Mouse (Mus musculus) gastrocnemius, postnatal 25 days (tissue): ENCODE results near the gene Pgm5. TPM values are rescaled to one million over a fixed set of nuclear protein-coding genes. Genes with fewer than 3 reads are reported as not detected.

Experiments
- DNase-seq: peaks from one replicate; pipeline ENCODE4 v3.0.0; 2022
- total RNA-seq, 2 experiments: library from RNA; stranded (reverse); gene quantifications; 1 replicate in 1 of 2; 2 replicates in 1 of 2; pipeline ENCODE4 v1.2.3; 2021

The Pgm5 gene
- total RNA-seq, 2 experiments from 2014 or later = 11.6 to 13.4 TPM

- DNase-seq = no peak
These were observed 199.3 kb downstream of the Pgm5 start for GRCm38 (mm10) chr19:24662346-24662745.

DNA sequence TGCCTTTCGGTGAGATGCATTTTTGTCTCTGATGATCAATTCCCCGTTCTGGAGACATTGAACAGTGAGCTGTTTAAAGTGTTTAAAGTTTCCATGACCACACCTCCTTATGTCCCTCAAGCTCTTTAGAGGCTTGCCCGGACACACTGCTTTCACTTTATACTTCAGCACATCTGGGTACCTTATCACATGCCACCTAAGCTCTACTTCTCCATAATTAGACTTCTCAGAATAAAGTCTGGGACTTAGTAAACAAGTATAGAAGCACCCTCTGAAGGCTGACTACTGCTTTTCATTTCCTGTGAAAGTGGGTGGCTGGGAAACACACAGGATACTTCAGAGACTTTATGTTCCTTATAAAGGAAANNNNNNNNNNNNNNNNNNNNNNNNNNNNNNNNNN, 204.7 kb downstream of the Pgm5 start:
- DNase-seq = no peak

DNA sequence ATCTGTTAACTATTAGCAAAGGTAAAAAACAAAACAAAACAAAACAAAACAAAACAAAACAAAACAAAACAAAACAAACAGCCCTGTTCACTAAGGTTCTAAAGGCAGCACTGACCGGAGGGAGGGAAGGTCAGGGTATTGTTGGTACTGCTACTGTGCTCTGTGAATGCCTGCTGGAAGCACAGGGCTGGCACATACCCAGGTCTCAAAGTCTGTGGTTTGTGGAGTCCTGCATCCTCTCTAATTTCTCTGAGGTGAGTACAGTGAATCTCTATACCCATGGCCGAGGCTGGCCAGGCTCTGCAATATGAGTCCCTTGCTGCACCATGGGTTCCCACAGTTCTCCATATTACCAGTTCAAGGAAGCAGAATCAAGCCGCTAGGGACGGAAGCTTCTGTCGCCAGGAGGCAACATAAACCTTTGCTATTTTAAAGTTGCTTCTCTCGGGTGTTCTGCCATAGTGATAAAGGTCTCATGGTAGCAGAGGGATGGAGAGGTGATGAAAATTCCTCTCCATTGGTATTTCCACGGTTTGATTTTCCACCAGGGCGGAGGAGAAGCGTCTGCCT, 208.3 kb downstream of the Pgm5 start:
- no peak for DNase-seq

- DNase-seq = no peak
These were observed 209.2 kb downstream of the Pgm5 start for GRCm38 (mm10) chr19:24652342-24653019.

- DNase-seq = no peak
These were observed 210.1 kb downstream of the Pgm5 start for GRCm38 (mm10) chr19:24651595-24651994.

DNA sequence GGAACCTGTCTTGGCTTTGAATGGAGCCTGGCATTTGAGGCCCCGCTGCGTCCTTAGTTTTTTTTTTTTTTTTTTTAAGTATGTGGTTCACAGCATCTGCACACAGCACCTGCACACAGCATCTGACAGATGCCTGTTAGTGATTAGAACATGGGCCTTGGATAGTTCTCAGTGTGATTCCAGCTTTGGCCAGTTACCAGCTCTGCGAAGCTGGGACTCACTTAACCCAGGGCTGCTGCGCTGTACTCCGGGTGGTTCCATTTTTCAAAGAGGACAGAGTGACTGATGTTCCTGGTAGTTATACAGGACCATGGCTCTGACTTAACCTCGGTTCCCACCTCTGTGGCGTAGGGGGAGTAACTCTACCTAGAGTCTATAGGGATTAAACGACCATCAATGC, 211.2 kb downstream of the Pgm5 start:
- no peak for DNase-seq

DNA sequence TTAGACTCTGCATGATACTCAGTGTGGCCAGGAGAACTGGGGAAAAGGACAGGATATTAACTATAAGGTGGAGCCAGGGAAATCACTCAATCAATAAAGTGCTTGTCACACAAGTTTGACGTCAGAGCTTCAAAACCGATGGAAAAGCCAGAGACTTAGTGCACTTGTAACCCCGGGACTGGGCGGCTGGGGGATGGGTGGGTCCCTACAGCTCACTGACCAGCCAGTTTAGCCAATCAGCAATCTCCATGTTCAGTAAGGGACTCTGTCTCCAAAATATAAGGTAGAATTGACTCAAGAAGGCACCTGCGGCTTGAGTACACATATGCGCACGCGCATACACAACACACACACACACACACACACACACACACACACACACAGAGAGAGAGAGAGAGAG, 213.6 kb downstream of the Pgm5 start:
- no peak for DNase-seq

DNA sequence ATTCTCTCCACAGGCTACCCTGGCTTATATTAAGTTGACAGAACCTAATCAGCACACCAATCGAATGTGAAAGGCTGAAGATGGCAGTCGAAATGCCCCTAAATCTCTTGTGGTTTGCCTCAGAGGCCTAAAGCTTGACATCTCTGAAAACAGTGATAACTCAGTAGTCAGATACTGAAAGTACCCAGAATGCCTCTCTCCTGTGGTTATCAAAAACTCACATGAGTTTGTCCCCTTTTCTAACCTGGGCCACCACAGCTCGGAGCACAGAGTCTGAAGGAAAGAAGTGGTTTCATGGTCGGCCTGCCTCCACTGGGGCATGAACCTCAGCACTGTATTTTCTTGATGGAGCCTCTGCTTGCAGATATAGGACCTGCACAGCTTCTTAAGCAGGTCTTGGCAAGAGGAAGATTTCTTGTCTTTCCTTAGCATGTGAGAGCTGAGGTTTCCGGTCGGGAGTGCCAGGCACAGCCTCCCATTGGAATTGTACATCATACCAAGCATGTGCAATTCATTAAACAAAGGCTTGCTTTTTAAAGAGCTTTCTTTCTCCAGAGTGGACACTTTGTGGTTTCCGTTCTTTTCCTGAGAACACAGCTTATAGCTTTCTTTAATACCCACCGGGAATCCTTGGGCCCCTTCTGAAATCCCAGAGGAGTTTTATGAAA, 215.4 kb downstream of the Pgm5 start:
- DNase-seq = no peak

GRCm38 (mm10) chr19:24644971-24645370, 216.7 kb downstream of the Pgm5 start:
- DNase-seq = peak; percentile 38

- DNase-seq = no peak
These were observed 220.7 kb downstream of the Pgm5 start for GRCm38 (mm10) chr19:24640982-24641381.

DNA sequence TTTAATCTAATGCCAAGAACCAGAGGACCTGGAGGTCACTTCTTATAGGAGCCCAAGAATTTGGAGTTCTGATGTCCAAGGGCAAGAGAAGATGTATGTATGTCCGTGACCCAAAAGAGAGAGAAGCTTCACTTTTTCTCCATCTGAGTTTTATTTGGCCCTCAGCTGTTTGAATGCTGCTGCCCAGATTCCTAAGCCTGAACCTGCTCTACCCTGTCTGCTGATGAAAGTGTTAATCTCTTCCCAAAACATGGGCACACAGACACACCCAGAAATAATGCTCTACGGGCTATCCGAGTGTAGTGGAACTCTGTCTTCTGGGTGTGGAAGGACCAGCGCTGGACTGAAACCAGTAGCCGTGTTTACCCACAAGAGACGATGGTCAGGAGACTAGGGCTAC, 223.7 kb downstream of the Pgm5 start:
- no peak for DNase-seq

DNA sequence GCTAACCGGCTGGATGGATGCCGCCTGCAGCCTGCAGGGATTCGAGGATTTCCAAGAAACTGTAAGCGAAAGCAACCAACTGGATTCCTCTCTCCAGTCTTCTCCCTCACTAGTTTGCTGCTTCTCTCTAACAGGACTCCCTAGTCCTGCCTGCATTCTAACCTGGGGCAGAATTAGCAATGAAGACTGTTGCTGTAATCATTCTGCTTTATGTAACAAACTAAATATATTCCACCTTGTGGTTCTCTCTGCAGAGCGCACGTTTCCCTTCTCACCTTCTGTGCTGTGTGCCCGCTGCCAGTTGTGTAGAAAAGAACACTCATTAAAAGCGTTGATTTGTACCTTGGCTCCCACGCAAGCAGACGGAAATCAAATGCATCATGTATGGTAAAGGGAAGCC, 225.0 kb downstream of the Pgm5 start:
- no peak for DNase-seq

GRCm38 (mm10) chr19:24634602-24635001, 227.1 kb downstream of the Pgm5 start:
- peak; percentile 38 for DNase-seq

Other genes with a start within 250 kb of the Pgm5 start
- under 1 TPM; 0.08 to 0.32 TPM for gene Tmem252, start 187.8 kb downstream of the Pgm5 start, total RNA-seq
- 100 to 1,000 TPM; 601 to 620 TPM for gene Gm10053, start 13.8 kb upstream of the Pgm5 start, total RNA-seq
- not detected for gene Foxd4, start 39.3 kb upstream of the Pgm5 start, total RNA-seq
- 10 to 100 TPM; 13.6 to 15.2 TPM for gene Cbwd1, start 99.8 kb upstream of the Pgm5 start, total RNA-seq
- 1 to 10 TPM; 2.5 to 2.6 TPM for gene Dock8, start 137.7 kb upstream of the Pgm5 start, total RNA-seq